Mouse (Mus musculus): ENCODE measurements around the gene Gm8159.
"Not testable (repeated sequence)": the region's sequence is repeated elsewhere in the genome, so short reads cannot be mapped to it uniquely, and the experiment has no call there.

Gm8159 gene

GRCm38 (mm10) chr14:4632052-4632451, at the start of gene Gm8159:
Gm8159 (plus strand) TSS chr14:4632352.
- DNase-seq: not testable (repeated sequence)

GRCm38 (mm10) chr14:4649309-4649708, 17.2 kb downstream of the Gm8159 start:
- DNase-seq: not testable (repeated sequence)

GRCm38 (mm10) chr14:4650324-4650723, 18.2 kb downstream of the Gm8159 start:
- DNase-seq: not testable (repeated sequence)

- DNase-seq: not testable (repeated sequence)
Observed at GRCm38 (mm10) chr14:4663892-4664291, 31.7 kb downstream of the Gm8159 start, which contains the start of gene Gm3239. Gm3239 (plus strand) TSS chr14:4664192.
